Mouse (Mus musculus) cortical plate, adult 2 months (tissue): Measurements from ENCODE around the gene Gm29666.

Source experiments
- CTCF ChIP-seq: fragments of 200-500 bp; IDR thresholded peaks from 2 replicates; pipeline ENCODE4 v1.5.1; 2011; ENCODE audit warnings: mild to moderate bottlenecking, control low read depth, low read length; ENCODE audit not compliant: insufficient read depth; ENCODE audit errors: extremely low read depth
- POLR2A ChIP-seq: fragments of 200-500 bp; IDR thresholded peaks from 2 replicates; pipeline ENCODE4 v1.6.1; 2011; ENCODE audit warnings: mild to moderate bottlenecking, low read length, control low read depth; ENCODE audit not compliant: insufficient read depth; ENCODE audit errors: extremely low read depth

DNA sequence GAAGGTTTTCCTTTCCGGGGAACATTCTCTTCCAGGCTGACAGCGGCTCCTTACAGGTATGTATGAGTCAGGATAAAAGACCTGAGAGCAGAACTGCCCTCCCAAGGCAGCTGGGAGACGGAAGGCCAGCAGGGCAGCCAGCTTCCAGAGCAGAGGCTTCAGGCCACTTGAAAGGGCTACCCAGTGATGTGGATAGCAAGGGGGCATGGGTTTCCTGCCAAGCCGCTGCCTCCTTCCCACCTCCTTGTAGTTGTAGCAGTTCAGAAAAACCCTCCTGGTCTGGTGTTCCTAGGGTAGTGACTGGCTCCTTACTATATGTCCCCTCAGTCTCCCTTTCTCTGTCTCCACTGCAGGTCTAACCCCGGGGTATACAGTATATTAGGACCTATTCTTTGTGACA lies 24.5 kb upstream of the Gm29666 start:
- TF ChIP-seq POLR2A (no peak), CTCF (no peak)
